Mouse (Mus musculus) intestine, embryonic 16.5 days (tissue): ENCODE measurements around the gene Tent5b. TPM values are rescaled to one million over a fixed set of nuclear protein-coding genes. Genes with fewer than 3 reads are reported as not detected.

Experiments used
- ATAC-seq: fragments of 200-750 bp; cut with Nextera tagmentation; 2 replicates; pipeline ENCODE4 v1.8.0; 2017; ENCODE audit warnings: moderate TSS enrichment, moderate library complexity
- H3K27ac ChIP-seq: fragments of 300-500 bp; sonication (generic); 2 replicates; pipeline ENCODE4 v1.5.1; 2014; ENCODE audit warnings: mild to moderate bottlenecking, low read length
- H3K27me3 ChIP-seq: fragments of 300-500 bp; sonication (generic); replicated peaks from 2 replicates; pipeline ENCODE4 v1.6.1; 2014; ENCODE audit warnings: low read length, control low read depth, mixed read lengths; ENCODE audit not compliant: control insufficient read depth, insufficient read depth
- H3K36me3 ChIP-seq: fragments of 300-500 bp; sonication (generic); 2 replicates; pipeline ENCODE4 v1.6.1; 2014; ENCODE audit warnings: low read length, control low read depth; ENCODE audit not compliant: control insufficient read depth, insufficient read depth
- H3K4me1 ChIP-seq: fragments of 300-500 bp; sonication (generic); 2 replicates; pipeline ENCODE4 v1.6.1; 2014; ENCODE audit warnings: low read length, control low read depth, mixed read lengths; ENCODE audit not compliant: control insufficient read depth, insufficient read depth
- H3K4me2 ChIP-seq: fragments of 300-500 bp; sonication (generic); 2 replicates; pipeline ENCODE4 v1.6.1; 2014; ENCODE audit warnings: low read depth, low read length, control low read depth
- H3K4me3 ChIP-seq: fragments of 300-500 bp; sonication (generic); 2 replicates; pipeline ENCODE4 v1.5.1; 2014; ENCODE audit warnings: mild to moderate bottlenecking, low read length
- H3K9ac ChIP-seq: fragments of 300-500 bp; sonication (generic); 2 replicates; pipeline ENCODE4 v1.6.1; 2014; ENCODE audit warnings: low read depth, low read length
- H3K9me3 ChIP-seq: fragments of 300-500 bp; sonication (generic); 2 replicates; pipeline ENCODE4 v1.6.1; 2016; ENCODE audit warnings: low read length, control low read depth; ENCODE audit not compliant: control insufficient read depth
- WGBS: fragments of 180-500 bp; shearing (Covaris S2); extraction: QIAGEN DNeasy Blood & Tissue Kit; methylation state at CpG from one replicate; pipeline ENCODE4 v1.1.7; 2014; 5-methylcytosine and 5-hydroxymethylcytosine counted together
- polyA plus RNA-seq: library from polyadenylated mRNA; unstranded; fragments of >200 nt; fragmentation: Nextera tagmentation; extraction: Ambion mirVana; gene quantifications from 2 replicates; pipeline ENCODE4 v1.2.1, GENCODE M21; 2015

Gene Tent5b
- polyA plus RNA-seq, 1 experiment from 2014 or later, result 0.66 TPM

DNA sequence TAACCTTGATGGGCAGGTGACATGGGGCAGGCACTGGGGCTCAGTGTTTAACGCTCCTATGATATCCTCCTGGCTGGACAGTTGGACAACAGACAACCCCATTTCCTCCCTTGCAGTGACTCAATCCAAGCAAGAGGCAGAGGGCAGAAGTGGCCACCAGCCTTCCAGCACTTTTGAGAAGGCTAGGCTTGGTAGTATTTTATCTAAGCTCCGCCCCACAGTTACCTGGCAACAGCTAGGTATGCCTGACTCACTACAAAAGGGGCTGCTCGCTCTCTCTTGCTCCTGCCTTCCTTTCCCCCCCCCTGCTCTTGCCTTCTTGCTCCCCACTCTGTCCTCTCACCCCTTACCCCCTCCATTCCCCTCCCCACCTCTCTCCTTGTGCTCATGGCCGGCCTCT lies 18.6 kb upstream of the Tent5b start:
- no peak overlapping the region for H3K27ac ChIP-seq

DNA sequence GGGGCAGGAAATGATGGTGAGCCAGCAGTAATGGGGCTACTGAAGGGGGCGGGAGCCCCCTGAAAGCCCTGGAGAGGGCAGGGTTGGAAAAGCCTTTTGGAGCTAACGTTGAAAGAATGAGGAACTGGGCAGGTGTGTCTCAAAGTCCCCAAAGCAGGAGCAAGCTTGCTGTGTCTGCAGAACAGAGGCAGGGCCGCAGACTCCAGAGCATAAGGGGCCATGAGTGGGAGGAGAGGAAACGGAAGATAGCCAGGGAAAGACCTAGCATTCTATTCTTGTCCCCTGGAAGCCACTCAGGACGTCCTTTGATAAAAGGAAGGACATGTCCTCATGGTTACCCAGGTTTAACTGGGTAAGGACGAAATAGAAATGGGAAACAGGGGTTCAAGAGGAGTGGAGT lies 16.7 kb upstream of the Tent5b start:
- H3K27me3 ChIP-seq, result no peaks in the 10 kb centered on the region
- H3K9me3 ChIP-seq, result no peaks in the 10 kb centered on the region
- H3K4me3 ChIP-seq, result no peak overlapping the region
- H3K36me3 ChIP-seq, result no peaks in the 10 kb centered on the region
- H3K27ac ChIP-seq, result peak overlapping the region; percentile 39; the same call in 1 of the 2 replicates
- ATAC-seq, result 0 out of 2 replicates have a peak, but pooled peaks have one; percentile 24
- H3K4me1 ChIP-seq, result peaks cover 6% of the 10 kb centered on the region
- WGBS, result 49% methylated on average over 6 of the region's 6 CpGs
- H3K9ac ChIP-seq, result peak overlapping the region; percentile 48
- no peak overlapping the region for H3K4me2 ChIP-seq

More for the DNA sequence above, 18.6 kb upstream of the Tent5b start:
- Histone ChIP-seq H3K4me2 (no peak overlapping the region), H3K4me1 (peaks cover 6% of the 10 kb centered on the region), H3K27me3 (no peaks in the 10 kb centered on the region), H3K4me3 (no peak overlapping the region), H3K9me3 (no peaks in the 10 kb centered on the region), H3K36me3 (no peaks in the 10 kb centered on the region), H3K9ac (no peak overlapping the region)
- ATAC-seq, result peak; percentile 40; the same call in 1 of the 2 replicates
- 57% methylated on average over 3 of the region's 4 CpGs for WGBS

DNA sequence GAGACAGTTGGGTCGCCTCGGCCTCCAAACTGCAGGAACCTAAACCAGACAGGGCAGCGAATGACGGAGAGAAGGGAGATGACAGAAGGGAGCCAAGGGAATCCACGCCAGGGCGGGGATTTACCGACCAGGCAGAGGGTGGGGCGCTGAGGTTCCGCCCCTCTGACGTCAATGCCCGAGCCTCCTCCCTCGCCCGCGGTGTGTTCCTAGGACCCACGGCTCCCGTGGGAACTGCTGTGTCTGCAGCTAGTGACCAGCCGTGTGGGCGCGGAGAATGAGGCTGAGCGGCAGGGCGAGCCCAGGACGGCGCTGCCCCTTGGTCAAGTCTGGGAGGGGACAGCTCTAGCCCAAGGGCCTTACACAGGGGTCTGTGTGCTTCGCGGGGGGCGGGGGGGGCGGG lies 11.9 kb upstream of the Tent5b start:
- peak overlapping the region; percentile 63 for H3K9ac ChIP-seq
- H3K27ac ChIP-seq, result no peak overlapping the region
- no peaks in the 10 kb centered on the region for H3K27me3 ChIP-seq
- H3K4me2 ChIP-seq, result peak overlapping the region; percentile 95
- ATAC-seq, result peak; percentile 85
- H3K4me3 ChIP-seq, result peak overlapping the region; percentile 58
- no peaks in the 10 kb centered on the region for H3K36me3 ChIP-seq
- under 1% methylated on average over 27 of the region's 27 CpGs for WGBS
- H3K4me1 ChIP-seq, result peaks cover 12% of the 10 kb centered on the region
- peaks cover 4% of the 10 kb centered on the region; the same call in 1 of the 2 replicates for H3K9me3 ChIP-seq

DNA sequence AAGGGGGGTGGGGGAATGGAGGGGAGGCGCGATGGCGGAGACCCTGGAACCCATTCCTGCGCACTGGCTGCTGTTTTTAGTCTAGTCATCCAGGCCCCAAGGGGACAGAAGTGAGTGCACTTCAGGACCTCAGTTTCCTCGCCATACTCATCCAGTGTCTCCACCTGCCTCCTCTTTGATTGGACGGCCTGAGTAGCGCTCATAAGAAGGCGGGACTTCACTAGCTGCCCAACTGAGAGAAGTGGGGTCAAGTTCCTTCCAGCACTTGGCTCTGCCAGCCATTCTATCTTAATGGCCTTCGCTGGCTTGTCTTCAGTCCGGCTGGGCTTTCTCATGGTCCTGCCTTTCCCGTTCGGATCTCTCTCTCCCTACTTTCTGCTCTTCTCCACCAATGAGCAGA lies 10.8 kb upstream of the Tent5b start:
- H3K4me1 ChIP-seq, result peaks cover 8% of the 10 kb centered on the region
- peak overlapping the region; percentile 32; the same call in 1 of the 2 replicates for H3K4me2 ChIP-seq
- H3K36me3 ChIP-seq, result no peaks in the 10 kb centered on the region
- 20% methylated on average over 12 of the region's 12 CpGs for WGBS
- H3K27me3 ChIP-seq, result no peaks in the 10 kb centered on the region
- peaks cover 4% of the 10 kb centered on the region; the same call in 1 of the 2 replicates for H3K9me3 ChIP-seq
- no peak overlapping the region for H3K4me3 ChIP-seq
- peak; percentile 45 for ATAC-seq
- H3K9ac ChIP-seq, result no peak overlapping the region
- H3K27ac ChIP-seq, result no peak overlapping the region

DNA sequence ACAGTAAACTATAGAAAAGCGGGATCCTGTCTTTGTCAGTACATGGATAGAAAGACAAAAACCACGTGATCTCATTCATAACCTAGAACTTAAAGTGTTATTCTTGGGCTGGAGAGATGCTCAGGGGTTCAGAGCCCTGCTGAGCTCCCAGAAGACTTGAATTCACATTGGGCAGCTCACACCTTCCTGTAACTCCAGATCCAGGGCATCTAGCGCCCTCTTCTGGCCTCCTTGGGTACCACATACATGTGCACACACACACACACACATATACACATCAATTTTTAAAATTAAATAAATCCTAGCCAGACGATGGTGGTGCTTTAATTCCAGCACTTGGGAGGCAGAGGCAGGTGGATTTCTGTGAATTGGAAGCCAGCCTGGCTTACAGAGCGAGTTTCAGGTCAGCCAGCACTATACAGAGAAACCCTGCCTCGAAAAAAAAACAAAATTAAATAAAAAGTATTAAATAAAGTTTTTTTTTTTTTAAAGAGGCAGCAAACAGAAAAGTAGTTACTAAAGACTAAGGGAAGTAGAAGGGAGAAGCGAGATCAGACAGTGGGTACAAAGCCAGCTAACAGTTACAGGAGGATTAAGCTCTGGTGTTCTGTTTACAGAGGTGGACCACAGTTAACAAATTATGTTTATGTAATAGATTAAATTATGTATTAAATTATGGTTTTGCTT lies 8.7 kb upstream of the Tent5b start:
- H3K4me2 ChIP-seq, result no peak overlapping the region
- H3K27me3 ChIP-seq, result peaks cover 10% of the 10 kb centered on the region; the same call in 1 of the 2 replicates
- 78% methylated on average over 7 of the region's 7 CpGs for WGBS
- no peak overlapping the region for H3K27ac ChIP-seq
- no peak overlapping the region for H3K4me3 ChIP-seq
- peaks cover 8% of the 10 kb centered on the region for H3K4me1 ChIP-seq
- ATAC-seq, result no peak
- H3K9me3 ChIP-seq, result peaks cover 4% of the 10 kb centered on the region; the same call in 1 of the 2 replicates
- no peak overlapping the region for H3K9ac ChIP-seq
- no peaks in the 10 kb centered on the region for H3K36me3 ChIP-seq

DNA sequence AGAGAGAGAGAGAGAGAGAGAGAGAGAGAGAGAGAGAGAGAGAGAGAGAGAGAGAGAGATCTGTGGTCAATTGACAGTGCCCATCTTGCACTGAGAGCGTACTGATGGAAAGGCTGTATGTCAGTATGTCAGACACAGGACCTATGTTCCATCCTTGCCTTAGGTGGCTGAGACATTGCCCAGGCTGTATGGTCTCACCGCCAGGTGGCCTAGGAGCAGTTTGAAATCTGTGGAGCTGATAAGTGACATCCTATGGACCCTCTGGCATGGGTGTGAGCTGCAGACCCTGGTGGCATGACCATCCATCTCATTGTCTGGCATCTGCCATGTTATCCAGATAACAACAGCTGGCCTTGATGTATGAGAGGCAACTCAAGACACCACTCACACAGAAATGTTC lies 6.1 kb upstream of the Tent5b start:
- Histone ChIP-seq H3K4me3 (no peak overlapping the region), H3K9ac (no peak overlapping the region), H3K4me1 (peaks cover 5% of the 10 kb centered on the region), H3K27me3 (peaks cover 15% of the 10 kb centered on the region; the same call in 1 of the 2 replicates), H3K36me3 (no peaks in the 10 kb centered on the region), H3K9me3 (peaks cover 4% of the 10 kb centered on the region; the same call in 1 of the 2 replicates), H3K27ac (no peak overlapping the region), H3K4me2 (no peak overlapping the region)
- ATAC-seq, result no peak
- 60% methylated on average over 2 of the region's 2 CpGs for WGBS

DNA sequence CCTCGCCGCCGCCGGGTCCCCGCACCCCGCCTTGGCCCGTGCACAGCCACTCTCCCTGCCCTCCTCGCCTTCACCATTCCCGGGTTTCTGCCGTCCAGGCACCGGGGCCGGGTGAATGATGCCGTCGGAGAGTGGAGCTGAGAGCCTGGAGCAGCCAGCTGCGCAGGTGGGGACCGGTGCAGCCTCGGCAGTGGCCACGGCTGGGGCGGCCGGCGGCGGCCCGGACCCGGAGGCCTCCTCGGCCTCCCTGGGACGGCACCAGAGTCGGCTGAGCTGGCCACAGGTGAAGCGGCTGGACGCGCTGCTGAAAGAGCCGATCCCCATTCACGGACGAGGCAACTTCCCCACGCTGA lies 229 bp downstream of the Tent5b start:
- peak overlapping the region; percentile 63 for H3K9ac ChIP-seq
- peaks cover 30% of the 10 kb centered on the region; the same call in 1 of the 2 replicates for H3K27me3 ChIP-seq
- peaks cover 6% of the 10 kb centered on the region for H3K4me1 ChIP-seq
- H3K9me3 ChIP-seq, result no peaks in the 10 kb centered on the region
- peak overlapping the region; percentile 56 for H3K4me3 ChIP-seq
- H3K36me3 ChIP-seq, result no peaks in the 10 kb centered on the region
- no peak overlapping the region for H3K27ac ChIP-seq
- H3K4me2 ChIP-seq, result peak overlapping the region; percentile 76
- ATAC-seq, result peak; percentile 57
- 4% methylated on average over 34 of the region's 34 CpGs for WGBS

DNA sequence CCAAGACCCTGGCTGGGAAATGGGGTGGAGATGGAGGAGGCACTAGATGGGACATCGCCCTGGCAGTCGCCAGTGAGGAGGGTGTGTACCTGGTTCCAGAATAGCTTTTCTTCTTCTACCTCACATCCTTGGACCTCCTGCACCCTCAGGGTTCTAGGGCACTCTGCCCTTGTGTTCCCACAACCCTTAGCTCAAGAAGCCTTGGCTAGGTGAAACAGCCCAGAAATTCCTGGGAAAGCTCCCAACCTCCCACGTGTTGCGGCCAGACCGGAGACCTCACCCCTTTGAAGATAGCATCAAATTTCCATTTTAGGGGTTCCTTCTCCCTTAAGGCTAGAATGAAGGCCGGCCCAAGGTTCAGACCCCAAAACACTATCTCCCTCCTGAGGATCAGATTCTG lies 822 bp downstream of the Tent5b start:
- peaks cover 27% of the 10 kb centered on the region; the same call in 1 of the 2 replicates for H3K27me3 ChIP-seq
- H3K4me1 ChIP-seq, result peaks cover 6% of the 10 kb centered on the region
- peak overlapping the region; percentile 76 for H3K4me2 ChIP-seq
- no peaks in the 10 kb centered on the region for H3K9me3 ChIP-seq
- H3K36me3 ChIP-seq, result no peaks in the 10 kb centered on the region
- peak overlapping the region; percentile 63; the same call in 1 of the 2 replicates for H3K9ac ChIP-seq
- H3K4me3 ChIP-seq, result peak overlapping the region; percentile 56
- no peak overlapping the region for H3K27ac ChIP-seq
- ATAC-seq, result no peak
- WGBS, result 54% methylated on average over 6 of the region's 6 CpGs

DNA sequence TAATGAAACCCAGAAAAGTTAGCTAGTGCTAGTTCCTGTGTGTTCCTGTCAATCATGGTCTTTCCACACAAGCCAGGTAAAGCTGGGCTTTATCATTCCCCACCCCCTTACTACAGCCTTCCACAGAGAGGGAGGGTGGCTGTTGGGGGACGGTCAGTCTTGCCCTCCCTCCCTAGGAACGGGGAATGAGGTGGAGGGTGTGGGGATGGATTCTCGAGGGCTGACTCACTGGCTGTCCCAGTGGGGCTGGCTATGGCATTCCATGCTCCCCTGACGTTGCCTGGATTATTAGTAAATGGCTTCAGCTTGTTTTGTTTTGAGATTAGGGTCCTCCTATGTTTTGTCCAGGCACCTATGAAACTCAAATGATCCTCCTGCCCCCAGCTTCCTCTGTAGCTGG lies 1.6 kb downstream of the Tent5b start:
- Histone ChIP-seq H3K4me3 (no peak overlapping the region), H3K36me3 (no peaks in the 10 kb centered on the region), H3K9me3 (no peaks in the 10 kb centered on the region), H3K4me1 (peaks cover 6% of the 10 kb centered on the region), H3K4me2 (no peak overlapping the region; the same call in 1 of the 2 replicates), H3K27me3 (peaks cover 27% of the 10 kb centered on the region; the same call in 1 of the 2 replicates), H3K27ac (no peak overlapping the region), H3K9ac (no peak overlapping the region)
- 24% methylated on average over 4 of the region's 4 CpGs for WGBS
- no peak for ATAC-seq
